Mouse (Mus musculus): Measurements from ENCODE around the gene Gm5795.
"Not testable (repeated sequence)": the region's sequence is repeated elsewhere in the genome, so short reads cannot be mapped to it uniquely, and the experiment has no call there.

Gm5795 gene

DNA sequence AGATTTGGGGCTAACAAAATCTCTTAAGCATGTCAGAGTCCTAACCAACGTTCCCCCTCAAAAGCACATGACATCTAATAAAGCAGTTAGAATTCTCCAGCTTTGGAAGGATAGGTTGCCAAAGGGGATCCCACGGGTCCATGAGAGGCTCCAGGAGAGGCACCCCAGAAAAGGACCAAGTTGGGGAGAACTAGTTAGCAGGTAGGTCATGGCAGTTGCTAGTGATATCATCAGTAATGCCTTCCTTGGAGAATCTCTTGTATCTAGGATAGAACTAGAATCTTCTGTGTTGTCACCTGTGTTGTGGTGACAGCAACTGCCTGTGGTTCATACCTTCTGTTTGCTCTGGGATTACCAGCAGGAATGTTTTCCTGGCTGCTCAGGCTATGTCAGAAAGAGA lies at the start of gene Gm5795:
TSS of gene Gm5795 (plus strand) at position 301 of the 400 bp plus-strand sequence.
- not testable (repeated sequence) for DNase-seq

GRCm38 (mm10) chr14:3208272-3209152 lies 20.5 kb downstream of the Gm5795 start, which contains the start of gene D830030K20Rik:
Gene D830030K20Rik, plus strand, starts transcription at chr14:3208488.
- not testable (repeated sequence) for DNase-seq

DNA sequence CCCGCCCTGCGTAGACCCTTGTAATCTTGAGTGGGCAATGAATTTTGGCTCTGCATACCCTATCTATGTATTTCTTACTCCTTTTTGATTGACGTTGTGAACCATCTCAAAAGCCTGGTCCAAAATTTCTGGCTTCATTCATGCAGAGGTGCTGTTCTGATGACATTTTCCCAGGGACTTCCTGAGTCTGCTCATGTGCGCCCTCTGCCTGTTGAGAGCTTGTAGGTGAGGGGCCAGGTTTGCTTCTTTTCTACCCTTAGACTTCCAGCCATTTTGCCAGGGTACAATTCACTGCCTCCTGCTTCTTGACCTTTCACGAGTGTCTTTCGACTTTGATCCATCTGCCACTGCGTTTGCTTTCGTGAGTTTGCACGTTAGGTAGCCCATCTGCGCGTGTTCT lies 21.3 kb downstream of the Gm5795 start:
- DNase-seq, result not testable (repeated sequence)

Data from thymus, postnatal 25 days (tissue).